Mouse (Mus musculus) embryonic facial prominence, embryonic 11.5 days (tissue): ENCODE measurements around the gene Fgfr2. TPM values are rescaled to one million over a fixed set of nuclear protein-coding genes. Genes with fewer than 3 reads are reported as not detected.

ENCODE experiments used
- ATAC-seq: fragments of 200-750 bp; cut with Nextera tagmentation; replicated peaks from 2 replicates; pipeline ENCODE4 v1.8.0; 2017; ENCODE audit warnings: low read depth; ENCODE audit not compliant: insufficient number of reproducible peaks, low FRiP score, low TSS enrichment
- DNase-seq: peaks from one replicate; pipeline ENCODE4 v3.0.0-alpha.2; 2015; ENCODE audit warnings: low spot score
- H3K27ac ChIP-seq: fragments of 300-500 bp; sonication (generic); replicated peaks from 2 replicates; pipeline ENCODE4 v1.5.1; 2014; ENCODE audit warnings: mild to moderate bottlenecking, low read depth, low read length, control low read depth
- H3K27me3 ChIP-seq: fragments of 300-500 bp; sonication (generic); 2 replicates; pipeline ENCODE4 v1.6.1; 2014; ENCODE audit warnings: mild to moderate bottlenecking, low read length, moderate library complexity, mixed read lengths; ENCODE audit not compliant: control insufficient read depth, insufficient read depth
- H3K36me3 ChIP-seq: fragments of 300-500 bp; sonication (generic); replicated peaks from 2 replicates; pipeline ENCODE4 v1.6.1; 2014; ENCODE audit warnings: low read depth, mild to moderate bottlenecking, low read length, moderate library complexity, mixed read lengths; ENCODE audit not compliant: control insufficient read depth, insufficient read depth
- H3K4me1 ChIP-seq: fragments of 300-500 bp; sonication (generic); 2 replicates; pipeline ENCODE4 v1.6.1; 2014; ENCODE audit warnings: low read length, mixed read lengths; ENCODE audit not compliant: control insufficient read depth, insufficient read depth
- H3K4me2 ChIP-seq: fragments of 300-500 bp; sonication (generic); 2 replicates; pipeline ENCODE4 v1.6.1; 2014; ENCODE audit warnings: low read depth, mild to moderate bottlenecking, control low read depth, low read length, moderate library complexity
- H3K4me3 ChIP-seq: fragments of 300-500 bp; sonication (generic); 2 replicates; pipeline ENCODE4 v1.5.1; 2014; ENCODE audit warnings: low read depth, low read length, control low read depth
- H3K9ac ChIP-seq: fragments of 300-500 bp; sonication (generic); replicated peaks from 2 replicates; pipeline ENCODE4 v1.6.1; 2014; ENCODE audit warnings: mild to moderate bottlenecking, control low read depth, low read length
- H3K9me3 ChIP-seq: fragments of 300-500 bp; sonication (generic); replicated peaks from 2 replicates; pipeline ENCODE4 v1.6.1; 2016; ENCODE audit warnings: mild to moderate bottlenecking, low read length, inconsistent platforms, mixed read lengths; ENCODE audit not compliant: control insufficient read depth
- WGBS: fragments of 180-500 bp; shearing (Covaris S2); extraction: QIAGEN DNeasy Blood & Tissue Kit; methylation state at CpG from one replicate; pipeline ENCODE4 v1.1.7; 2014; 5-methylcytosine and 5-hydroxymethylcytosine counted together
- polyA plus RNA-seq: library from polyadenylated mRNA; unstranded; fragments of >200 nt; fragmentation: Nextera tagmentation; extraction: Ambion mirVana; gene quantifications from 2 replicates; pipeline ENCODE4 v1.2.1, GENCODE M21; 2014

Gene Fgfr2
- polyA plus RNA-seq, 1 experiment from 2014 or later: 75.6 TPM

DNA sequence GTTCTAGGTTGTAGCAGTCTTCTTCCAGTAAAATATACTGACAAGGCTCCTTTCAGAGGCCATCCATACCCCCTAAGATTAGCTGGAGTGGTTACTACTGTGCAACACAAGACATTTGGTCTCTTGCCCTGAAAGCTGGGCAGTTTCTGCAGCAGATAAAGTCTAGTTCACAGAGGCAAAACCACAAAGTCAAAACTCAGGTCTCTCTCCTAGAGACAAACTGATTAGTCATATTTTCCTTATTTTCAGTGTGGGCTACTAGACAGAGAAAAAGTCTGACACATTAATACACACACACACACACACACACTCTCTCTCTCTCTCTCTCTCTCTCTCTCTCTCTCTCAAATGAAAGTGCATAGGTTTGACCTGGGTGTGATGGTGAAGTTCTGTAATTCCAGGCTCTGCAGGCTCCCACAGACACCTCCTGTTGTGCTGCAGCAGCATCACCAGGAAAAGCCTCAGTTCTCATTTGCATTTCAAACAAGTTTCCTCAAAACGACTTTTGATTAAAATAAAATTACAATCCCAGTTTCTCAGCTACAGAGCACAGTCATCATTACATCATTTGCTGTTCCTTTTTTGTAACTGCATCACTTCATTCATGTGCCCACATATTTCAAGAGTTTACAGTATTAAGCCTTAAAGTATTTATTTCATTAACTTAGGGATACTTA lies 298.7 kb downstream of the Fgfr2 start:
- H3K36me3 ChIP-seq: no peaks in the 10 kb centered on the region; the same call in 1 of the 2 replicates
- H3K27me3 ChIP-seq: no peaks in the 10 kb centered on the region
- H3K4me1 ChIP-seq: no peaks in the 10 kb centered on the region
- 35% methylated on average over 1 of the region's 1 CpGs for WGBS
- no peaks in the 10 kb centered on the region for H3K9me3 ChIP-seq
- no peak overlapping the region for H3K9ac ChIP-seq
- no peak for ATAC-seq
- no peak overlapping the region for H3K4me2 ChIP-seq
- DNase-seq: no peak
- H3K27ac ChIP-seq: no peak overlapping the region
- no peak overlapping the region for H3K4me3 ChIP-seq

DNA sequence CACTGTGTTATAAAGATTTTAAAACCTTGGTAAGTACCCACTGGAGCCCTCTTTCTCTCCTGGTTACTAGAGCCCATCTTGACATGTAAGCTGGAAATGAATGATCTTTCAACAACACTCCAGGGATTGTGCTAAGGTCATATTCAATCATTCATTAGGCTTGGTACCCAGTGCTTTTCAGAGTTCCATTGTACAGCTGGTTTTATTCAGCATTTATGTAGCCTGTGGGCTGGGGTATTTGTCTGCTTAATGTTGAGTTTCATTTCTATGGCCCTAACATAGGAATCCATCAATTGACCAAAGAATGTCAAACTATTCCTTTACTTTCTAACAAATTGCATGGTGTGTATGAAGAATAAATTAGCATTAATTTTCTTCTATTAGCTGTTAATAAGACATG lies 299.3 kb downstream of the Fgfr2 start:
- DNase-seq (no peak), ATAC-seq (no peak)
- H3K4me1 ChIP-seq: no peaks in the 10 kb centered on the region
- no peak overlapping the region for H3K4me3 ChIP-seq
- H3K4me2 ChIP-seq: no peak overlapping the region
- no peak overlapping the region for H3K9ac ChIP-seq
- H3K9me3 ChIP-seq: no peaks in the 10 kb centered on the region
- H3K27me3 ChIP-seq: no peaks in the 10 kb centered on the region
- no peaks in the 10 kb centered on the region; the same call in 1 of the 2 replicates for H3K36me3 ChIP-seq
- no peak overlapping the region for H3K27ac ChIP-seq

DNA sequence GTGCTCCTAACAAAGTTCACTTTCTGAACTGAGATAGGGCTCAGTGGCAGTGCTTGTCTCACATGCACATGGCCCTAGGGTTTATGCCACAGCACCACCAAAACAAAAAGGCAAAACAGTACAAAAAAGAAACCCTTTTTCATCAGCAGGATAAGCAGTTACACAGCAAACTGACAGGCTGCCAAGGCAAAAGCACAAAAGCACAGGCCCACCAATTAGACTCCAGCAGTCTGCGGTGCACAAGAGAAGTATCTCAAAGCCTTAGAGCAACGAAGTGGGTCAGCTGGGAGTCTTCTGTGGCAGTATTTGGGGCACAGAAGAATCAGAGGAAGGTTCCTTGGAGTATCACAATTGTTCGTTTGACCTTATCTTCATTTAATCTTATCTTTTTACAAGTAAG lies 302.5 kb downstream of the Fgfr2 start:
- Histone ChIP-seq H3K4me1 (no peaks in the 10 kb centered on the region), H3K9me3 (no peaks in the 10 kb centered on the region), H3K27me3 (no peaks in the 10 kb centered on the region), H3K36me3 (no peaks in the 10 kb centered on the region), H3K27ac (no peak overlapping the region), H3K4me2 (no peak overlapping the region), H3K4me3 (no peak overlapping the region), H3K9ac (no peak overlapping the region)
- 76% methylated on average over 3 of the region's 3 CpGs for WGBS
- ATAC-seq (no peak), DNase-seq (no peak)

DNA sequence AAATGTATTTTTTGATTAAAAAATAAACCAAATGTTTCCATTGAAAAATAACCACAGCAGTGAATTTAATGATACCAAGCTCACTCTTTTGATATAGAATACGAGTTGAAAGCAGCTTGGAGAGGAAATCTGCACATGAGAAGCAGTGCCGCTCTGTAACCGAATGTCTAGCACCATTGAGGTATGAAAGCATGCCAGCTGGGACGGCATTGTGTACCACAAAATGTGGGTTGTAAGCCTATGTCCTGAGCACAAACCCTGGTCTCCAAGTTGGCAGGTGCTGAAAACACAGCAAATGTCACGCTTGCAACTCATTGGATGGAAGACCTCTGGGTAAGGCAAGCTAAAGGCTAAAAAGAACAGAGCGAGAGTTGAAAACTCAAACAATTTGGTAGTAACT lies 306.1 kb downstream of the Fgfr2 start:
- ATAC-seq (no peak), DNase-seq (no peak)
- no peaks in the 10 kb centered on the region for H3K36me3 ChIP-seq
- 89% methylated on average over 6 of the region's 6 CpGs for WGBS
- H3K9ac ChIP-seq: no peak overlapping the region
- no peaks in the 10 kb centered on the region for H3K27me3 ChIP-seq
- H3K9me3 ChIP-seq: no peaks in the 10 kb centered on the region
- H3K27ac ChIP-seq: no peak overlapping the region
- H3K4me2 ChIP-seq: no peak overlapping the region
- no peaks in the 10 kb centered on the region for H3K4me1 ChIP-seq
- H3K4me3 ChIP-seq: no peak overlapping the region

DNA sequence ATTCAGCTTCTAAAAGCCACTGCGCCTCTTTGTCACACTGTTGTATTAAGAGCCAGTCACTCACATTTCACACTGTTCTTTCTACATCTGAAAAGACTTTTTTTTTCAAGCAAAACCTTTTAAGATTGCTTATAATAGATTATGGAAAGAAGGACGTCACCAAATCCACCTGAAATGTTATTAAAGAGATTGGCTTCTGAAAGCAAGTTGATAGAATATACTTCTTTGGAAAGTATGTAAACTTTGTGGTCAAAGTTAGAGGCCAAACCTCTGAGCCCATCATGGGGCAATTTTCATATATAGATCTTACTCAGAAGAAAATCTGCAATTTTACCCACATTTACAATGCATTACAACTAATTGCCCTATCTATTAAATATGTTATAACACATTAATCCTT lies 306.6 kb downstream of the Fgfr2 start:
- H3K27ac ChIP-seq: no peak overlapping the region
- DNase-seq (no peak), ATAC-seq (no peak)
- WGBS: 70% methylated on average over 2 of the region's 2 CpGs
- no peak overlapping the region for H3K4me3 ChIP-seq
- no peaks in the 10 kb centered on the region for H3K36me3 ChIP-seq
- no peak overlapping the region for H3K9ac ChIP-seq
- no peak overlapping the region for H3K4me2 ChIP-seq
- no peaks in the 10 kb centered on the region for H3K4me1 ChIP-seq
- H3K9me3 ChIP-seq: no peaks in the 10 kb centered on the region
- no peaks in the 10 kb centered on the region for H3K27me3 ChIP-seq

DNA sequence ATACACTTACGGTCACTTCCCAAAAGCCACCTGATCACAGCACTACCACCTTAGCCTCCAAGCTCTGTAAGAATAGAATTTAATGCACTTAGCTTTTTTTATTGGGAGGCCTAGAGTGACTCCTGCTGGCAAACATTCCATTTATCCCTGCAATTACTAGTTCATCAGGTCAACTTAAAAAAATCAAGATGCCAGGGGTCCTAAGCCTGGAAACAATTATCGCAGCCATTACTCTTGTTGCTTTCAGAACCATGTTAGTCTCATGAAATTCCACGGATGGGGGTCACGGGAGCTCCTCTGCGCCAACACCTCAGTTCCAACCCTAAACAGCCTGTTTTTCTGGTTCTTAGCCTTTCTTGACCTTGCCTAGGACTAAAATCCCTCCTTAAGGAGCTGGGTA lies 308.1 kb downstream of the Fgfr2 start:
- no peak overlapping the region for H3K9ac ChIP-seq
- H3K4me3 ChIP-seq: no peak overlapping the region
- no peak overlapping the region for H3K27ac ChIP-seq
- no peaks in the 10 kb centered on the region for H3K36me3 ChIP-seq
- peaks cover 9% of the 10 kb centered on the region for H3K4me1 ChIP-seq
- no peaks in the 10 kb centered on the region for H3K27me3 ChIP-seq
- H3K9me3 ChIP-seq: no peaks in the 10 kb centered on the region
- peak; percentile 83 for DNase-seq
- ATAC-seq: no peak
- H3K4me2 ChIP-seq: no peak overlapping the region
- 24% methylated on average over 5 of the region's 5 CpGs for WGBS

DNA sequence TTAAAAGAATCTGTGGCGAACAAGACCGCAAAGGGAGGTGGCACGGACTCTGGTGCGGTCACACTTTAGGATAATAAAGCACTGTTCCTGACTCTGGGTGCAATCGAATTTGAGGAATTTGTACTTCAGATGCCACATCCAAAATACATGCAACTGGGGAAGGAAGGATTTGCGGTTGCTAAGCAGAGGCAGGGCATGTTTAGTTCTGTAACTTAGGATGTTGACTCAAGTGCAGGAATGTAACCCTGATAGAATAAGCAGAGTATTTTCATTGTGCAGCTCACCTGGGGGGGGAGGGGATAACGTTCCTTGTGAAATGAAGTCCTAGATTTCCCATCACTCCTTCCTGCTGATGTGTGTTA lies 309.1 kb downstream of the Fgfr2 start:
- H3K9ac ChIP-seq: peak overlapping the region; percentile 91
- no peaks in the 10 kb centered on the region for H3K36me3 ChIP-seq
- H3K4me2 ChIP-seq: peak overlapping the region; percentile 91
- whole genome bisulfite sequencing: 3% methylated on average over 7 of the region's 7 CpGs
- H3K4me3 ChIP-seq: peak overlapping the region; percentile 72
- H3K27me3 ChIP-seq: no peaks in the 10 kb centered on the region
- ATAC-seq: no peak
- no peaks in the 10 kb centered on the region for H3K9me3 ChIP-seq
- H3K4me1 ChIP-seq: peaks cover 13% of the 10 kb centered on the region
- DNase-seq: no peak
- H3K27ac ChIP-seq: peak overlapping the region; percentile 81

DNA sequence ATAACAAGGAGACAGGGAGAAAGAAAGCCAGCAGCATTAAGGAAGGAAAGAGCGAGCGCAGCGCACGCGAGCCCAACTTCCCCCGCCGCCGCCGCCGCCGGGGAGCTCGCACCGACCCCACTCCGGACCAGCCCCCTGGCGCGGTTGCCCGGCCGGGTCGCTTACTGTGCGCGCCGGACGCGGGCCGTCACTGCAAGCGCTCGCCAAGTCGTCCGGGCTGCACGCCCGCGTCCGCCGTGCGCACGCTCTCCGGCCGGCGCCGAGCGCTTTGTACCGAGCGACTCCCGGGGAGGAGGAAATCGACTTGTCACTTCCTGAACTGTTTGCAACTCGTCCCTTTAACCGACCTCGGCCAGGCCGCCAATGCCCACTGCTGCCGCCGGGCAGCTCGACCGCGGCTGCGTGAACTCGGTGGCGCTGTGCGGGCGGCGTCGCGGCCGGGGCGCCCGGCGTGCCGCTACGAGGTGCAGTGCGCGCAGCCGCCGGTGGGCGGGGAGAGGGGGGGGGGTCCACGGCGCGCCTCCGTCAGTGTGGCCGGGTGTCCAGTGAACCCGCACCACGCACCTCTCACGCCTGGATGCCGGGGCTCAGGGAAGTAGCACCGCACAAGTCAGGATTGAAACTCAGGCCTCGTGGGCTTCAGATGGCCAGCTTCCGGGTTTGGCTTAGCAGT lies 309.6 kb downstream of the Fgfr2 start, which contains the start of gene Fam53b:
TSS of gene Fam53b (minus strand) at position 471 of the 673 bp plus-strand sequence.
- Histone ChIP-seq H3K9ac (peak within 1 kb of the TSS; percentile 91), H3K4me3 (peak within 1 kb of the TSS; percentile 72), H3K4me2 (peak within 1 kb of the TSS; percentile 91), H3K27ac (peak within 1 kb of the TSS; percentile 81), H3K27me3 (no peaks in the 10 kb centered on the region), H3K4me1 (peaks cover 15% of the 10 kb centered on the region), H3K36me3 (no peaks in the 10 kb centered on the region), H3K9me3 (no peaks in the 10 kb centered on the region)
- peak; percentile 41; the same call in 1 of the 2 replicates for ATAC-seq
- DNase-seq: peak; percentile 72
- under 1% methylated on average over 82 of the region's 85 CpGs for WGBS
